Mouse (Mus musculus): ENCODE results near the gene Sec62.

- no peak for TF ChIP-seq CTCF (IDR thresholded peaks at IDR 0.05; ENCODE audit: low read depth)
- TF ChIP-seq EP300 (optimal IDR thresholded peaks at IDR 0.05) = no peak
Observed at GRCm38 (mm10) chr3:30847413-30847812, 54.7 kb downstream of the Sec62 start.
